Mouse (Mus musculus) megakaryocyte-erythroid progenitor cell, adult 5-6 weeks (primary cell): ENCODE results near the gene Olfr1233. TPM values are rescaled to one million over a fixed set of nuclear protein-coding genes. Genes with fewer than 3 reads are reported as not detected.

Experiments used
- ATAC-seq: replicated peaks from 2 replicates; pipeline ENCODE4 v1.8.0; 2016; ENCODE audit warnings: mild to moderate bottlenecking, inconsistent platforms; ENCODE audit not compliant: severe bottlenecking, poor library complexity, low FRiP score, low TSS enrichment
- total RNA-seq, 2 experiments: library from RNA; stranded (forward) in 1 of 2; stranded (reverse) in 1 of 2; fragments of 200-1000, 215-1000 nt in 1 of 2; fragments of >200 nt in 1 of 2; fragmentation: Nextera tagmentation in 1 of 2; gene quantifications; 2 replicates each; pipeline ENCODE4 v1.2.3; 2014 to 2017

Gene Olfr1233
- total RNA-seq (2014; fragmentation: Nextera tagmentation) (not detected in 2 replicates), total RNA-seq (2017) (not detected in 2 replicates)

- ATAC-seq = no peak
Measured at GRCm38 (mm10) chr2:89342298-89342697, at the start of gene Olfr1233. Olfr1233 (minus strand) TSS chr2:89342398.

GRCm38 (mm10) chr2:89364765-89365164 is 22.6 kb upstream of the Olfr1233 start, which contains the start of gene Olfr1234:
Olfr1234 (minus strand) TSS chr2:89364865.
- no peak for ATAC-seq

- no peak for ATAC-seq
Measured at GRCm38 (mm10) chr2:89329575-89329974, 12.6 kb downstream of the Olfr1233 start, which contains the start of gene Olfr1232. Olfr1232 (minus strand) TSS chr2:89329675.

GRCm38 (mm10) chr2:89306974-89307373 is 35.2 kb downstream of the Olfr1233 start, which contains the start of gene Olfr1231:
Olfr1231 (minus strand) TSS chr2:89307074.
- no peak for ATAC-seq

- no peak for ATAC-seq
Measured at GRCm38 (mm10) chr2:89297168-89297567, 45.0 kb downstream of the Olfr1233 start, which contains the start of gene Olfr1230. Olfr1230 (minus strand) TSS chr2:89297268.

GRCm38 (mm10) chr2:89287914-89288313 is 54.3 kb downstream of the Olfr1233 start, which contains the start of gene Olfr1229:
Olfr1229 (minus strand) TSS chr2:89288014.
- no peak for ATAC-seq

Other genes starting within 250 kb of the Olfr1233 start
- not detected in 2 replicates for gene Olfr1220, start 235.6 kb downstream of the Olfr1233 start, total RNA-seq (2014; fragmentation: Nextera tagmentation)
- not detected in 2 replicates for gene Olfr1220, start 235.6 kb downstream of the Olfr1233 start, total RNA-seq (2017)
- not detected in 2 replicates for gene Olfr1221, start 225.1 kb downstream of the Olfr1233 start, total RNA-seq (2014; fragmentation: Nextera tagmentation)
- not detected in 2 replicates for gene Olfr1221, start 225.1 kb downstream of the Olfr1233 start, total RNA-seq (2017)
- gene Olfr1222, start 209.3 kb downstream of the Olfr1233 start, total RNA-seq (2014; fragmentation: Nextera tagmentation) = not detected in 2 replicates
- gene Olfr1222, start 209.3 kb downstream of the Olfr1233 start, total RNA-seq (2017) = not detected in 2 replicates
- gene Olfr1223, start 190.8 kb downstream of the Olfr1233 start, total RNA-seq (2014; fragmentation: Nextera tagmentation) = not detected in 2 replicates
- gene Olfr1223, start 190.8 kb downstream of the Olfr1233 start, total RNA-seq (2017) = not detected in 2 replicates
- gene Olfr1224-ps1, start 178.3 kb downstream of the Olfr1233 start, total RNA-seq (2014; fragmentation: Nextera tagmentation) = not detected in 2 replicates
- gene Olfr1224-ps1, start 178.3 kb downstream of the Olfr1233 start, total RNA-seq (2017) = not detected in 2 replicates
- not detected in 2 replicates for gene Olfr1225, start 167.7 kb downstream of the Olfr1233 start, total RNA-seq (2014; fragmentation: Nextera tagmentation)
- gene Olfr1225, start 167.7 kb downstream of the Olfr1233 start, total RNA-seq (2017) = not detected in 2 replicates
- not detected in 2 replicates for gene Olfr1226, start 142.3 kb downstream of the Olfr1233 start, total RNA-seq (2014; fragmentation: Nextera tagmentation)
- gene Olfr1226, start 142.3 kb downstream of the Olfr1233 start, total RNA-seq (2017) = not detected in 2 replicates
- not detected in 2 replicates for gene Olfr1228, start 88.3 kb downstream of the Olfr1233 start, total RNA-seq (2014; fragmentation: Nextera tagmentation)
- gene Olfr1228, start 88.3 kb downstream of the Olfr1233 start, total RNA-seq (2017) = not detected in 2 replicates
- not detected in 2 replicates for gene Olfr1229, start 54.4 kb downstream of the Olfr1233 start, total RNA-seq (2014; fragmentation: Nextera tagmentation)
- gene Olfr1229, start 54.4 kb downstream of the Olfr1233 start, total RNA-seq (2017) = not detected in 2 replicates
- not detected in 2 replicates for gene Olfr1230, start 45.1 kb downstream of the Olfr1233 start, total RNA-seq (2014; fragmentation: Nextera tagmentation)
- not detected in 2 replicates for gene Olfr1230, start 45.1 kb downstream of the Olfr1233 start, total RNA-seq (2017)
- gene Olfr1231, start 35.3 kb downstream of the Olfr1233 start, total RNA-seq (2014; fragmentation: Nextera tagmentation) = not detected in 2 replicates
- gene Olfr1231, start 35.3 kb downstream of the Olfr1233 start, total RNA-seq (2017) = not detected in 2 replicates
- not detected in 2 replicates for gene Olfr1232, start 12.7 kb downstream of the Olfr1233 start, total RNA-seq (2014; fragmentation: Nextera tagmentation)
- not detected in 2 replicates for gene Olfr1232, start 12.7 kb downstream of the Olfr1233 start, total RNA-seq (2017)
- not detected in 2 replicates for gene Olfr1234, start 22.5 kb upstream of the Olfr1233 start, total RNA-seq (2014; fragmentation: Nextera tagmentation)
- not detected in 2 replicates for gene Olfr1234, start 22.5 kb upstream of the Olfr1233 start, total RNA-seq (2017)
- not detected in 2 replicates for gene Olfr1238, start 67.3 kb upstream of the Olfr1233 start, total RNA-seq (2014; fragmentation: Nextera tagmentation)
- not detected in 2 replicates for gene Olfr1238, start 67.3 kb upstream of the Olfr1233 start, total RNA-seq (2017)
- not detected in 2 replicates for gene Olfr1239, start 78.0 kb upstream of the Olfr1233 start, total RNA-seq (2014; fragmentation: Nextera tagmentation)
- not detected in 2 replicates for gene Olfr1239, start 78.0 kb upstream of the Olfr1233 start, total RNA-seq (2017)
- not detected in 2 replicates for gene Olfr1240, start 100.6 kb upstream of the Olfr1233 start, total RNA-seq (2014; fragmentation: Nextera tagmentation)
- gene Olfr1240, start 100.6 kb upstream of the Olfr1233 start, total RNA-seq (2017) = not detected in 2 replicates
- gene Olfr1241, start 144.7 kb upstream of the Olfr1233 start, total RNA-seq (2014; fragmentation: Nextera tagmentation) = not detected in 2 replicates
- not detected in 2 replicates for gene Olfr1241, start 144.7 kb upstream of the Olfr1233 start, total RNA-seq (2017)
- not detected in 2 replicates for gene Olfr1242, start 155.9 kb upstream of the Olfr1233 start, total RNA-seq (2014; fragmentation: Nextera tagmentation)
- not detected in 2 replicates for gene Olfr1242, start 155.9 kb upstream of the Olfr1233 start, total RNA-seq (2017)
- gene Olfr1243, start 189.1 kb upstream of the Olfr1233 start, total RNA-seq (2014; fragmentation: Nextera tagmentation) = not detected in 2 replicates
- not detected in 2 replicates for gene Olfr1243, start 189.1 kb upstream of the Olfr1233 start, total RNA-seq (2017)
- gene Olfr1245, start 236.0 kb upstream of the Olfr1233 start, total RNA-seq (2014; fragmentation: Nextera tagmentation) = not detected in 2 replicates
- not detected in 2 replicates for gene Olfr1245, start 236.0 kb upstream of the Olfr1233 start, total RNA-seq (2017)